Mouse (Mus musculus): Measurements from ENCODE around the gene Vars2. TPM values are rescaled to one million over a fixed set of nuclear protein-coding genes. Genes with fewer than 3 reads are reported as not detected.

The Vars2 gene
- polyA plus RNA-seq, 2 experiments, result 4.0 to 7.8 TPM

GRCm38 (mm10) chr17:35702605-35703004 is 35.2 kb upstream of the Vars2 start:
- peaks cover 69% of the 10 kb centered on the region for H3K27me3 ChIP-seq (ENCODE audit: control insufficient read depth, insufficient read depth, low read length)
- H3K9ac ChIP-seq (replicated peaks), result no peak overlapping the region

GRCm38 (mm10) chr17:35701978-35702461 is 34.6 kb upstream of the Vars2 start:
- Histone ChIP-seq H3K9me3 (ENCODE audit: control insufficient read depth, low read length) (no peaks in the 10 kb centered on the region), H3K36me3 (replicated peaks; ENCODE audit: control insufficient read depth, insufficient read depth, low read depth) (no peaks in the 10 kb centered on the region), H3K9ac (replicated peaks) (no peak overlapping the region), H3K4me3 (ENCODE audit: insufficient read depth in 1 of 2, low read depth in 2 of 2, low read length in 2 of 2) (peak overlapping the region in 1 of 2 experiments; percentile 20; a peak in 1 of 4 replicates), H3K27ac (no peak overlapping the region), H3K4me2 (ENCODE audit: low read depth) (no peak overlapping the region), H3K27me3 (ENCODE audit: control insufficient read depth, insufficient read depth, low read length) (peaks cover 74% of the 10 kb centered on the region), H3K4me1 (replicated peaks; ENCODE audit: control insufficient read depth in 2 of 2, insufficient read depth in 2 of 2, low read length in 1 of 2) (peaks cover 0 to 3% of the 10 kb centered on the region in 2 experiments; a peak in 1 of 4 replicates)
- ATAC-seq (ENCODE audit: insufficient read depth) (no peak), DNase-seq (ENCODE audit: low read depth in 3 of 3, low spot score in 3 of 3) (no peak)
- no peak for TF ChIP-seq CTCF (IDR thresholded peaks at IDR 0.05; ENCODE audit: low read depth)
- TF ChIP-seq EP300 (IDR thresholded peaks at IDR 0.05; ENCODE audit: low read depth), result no peak
- 8% methylated on average over 16 of the region's 16 CpGs for WGBS (ENCODE audit: insufficient replicate concordance)

More at GRCm38 (mm10) chr17:35702605-35703004, 35.2 kb upstream of the Vars2 start:
- ATAC-seq (ENCODE audit: insufficient read depth), result no peak
- H3K27ac ChIP-seq, result no peak overlapping the region
- H3K36me3 ChIP-seq (replicated peaks; ENCODE audit: control insufficient read depth, insufficient read depth, low read depth), result no peaks in the 10 kb centered on the region
- TF ChIP-seq EP300 (IDR thresholded peaks at IDR 0.05; ENCODE audit: low read depth) (no peak), CTCF (IDR thresholded peaks at IDR 0.05; ENCODE audit: low read depth) (no peak)
- no peak for DNase-seq (ENCODE audit: low read depth in 3 of 3, low spot score in 3 of 3)
- no peak overlapping the region for H3K4me3 ChIP-seq (ENCODE audit: insufficient read depth in 1 of 2, low read depth in 2 of 2, low read length in 2 of 2)
- no peaks in the 10 kb centered on the region for H3K9me3 ChIP-seq (ENCODE audit: control insufficient read depth, low read length)
- no peak overlapping the region for H3K4me2 ChIP-seq (ENCODE audit: low read depth)
- 20% methylated on average over 4 of the region's 4 CpGs for WGBS (ENCODE audit: insufficient replicate concordance)
- H3K4me1 ChIP-seq (replicated peaks; ENCODE audit: control insufficient read depth in 2 of 2, insufficient read depth in 2 of 2, low read length in 1 of 2), result peaks cover 0 to 3% of the 10 kb centered on the region in 2 experiments; a peak in 1 of 4 replicates

GRCm38 (mm10) chr17:35701203-35701977 is 34.0 kb upstream of the Vars2 start:
- WGBS (ENCODE audit: insufficient replicate concordance), result 5% methylated on average over 16 of the region's 16 CpGs
- no peak for DNase-seq (ENCODE audit: low read depth in 3 of 3, low spot score in 3 of 3)

GRCm38 (mm10) chr17:35700371-35700961 is 33.1 kb upstream of the Vars2 start:
- WGBS (ENCODE audit: insufficient replicate concordance), result under 1% methylated on average over 65 of the region's 66 CpGs
- H3K9me3 ChIP-seq (ENCODE audit: control insufficient read depth, low read length), result no peaks in the 10 kb centered on the region
- no peak for TF ChIP-seq EP300 (IDR thresholded peaks at IDR 0.05; ENCODE audit: low read depth)
- no peak for TF ChIP-seq CTCF (IDR thresholded peaks at IDR 0.05; ENCODE audit: low read depth)
- no peak overlapping the region for H3K9ac ChIP-seq (replicated peaks)
- peaks cover 75% of the 10 kb centered on the region for H3K27me3 ChIP-seq (ENCODE audit: control insufficient read depth, insufficient read depth, low read length)
- peak overlapping the region; percentile 56 for H3K4me2 ChIP-seq (ENCODE audit: low read depth)
- H3K27ac ChIP-seq, result no peak overlapping the region
- peaks cover 0 to 3% of the 10 kb centered on the region in 2 experiments; a peak in 1 of 4 replicates for H3K4me1 ChIP-seq (replicated peaks; ENCODE audit: control insufficient read depth in 2 of 2, insufficient read depth in 2 of 2, low read length in 1 of 2)
- H3K36me3 ChIP-seq (replicated peaks; ENCODE audit: control insufficient read depth, insufficient read depth, low read depth), result no peaks in the 10 kb centered on the region
- ATAC-seq (ENCODE audit: insufficient read depth) (peak; percentile 49; the same call in 1 of the 2 replicates), DNase-seq (ENCODE audit: low read depth in 3 of 3, low spot score in 3 of 3) (no peak)
- H3K4me3 ChIP-seq (ENCODE audit: insufficient read depth in 1 of 2, low read depth in 2 of 2, low read length in 2 of 2), result peak overlapping the region; percentile 10 to 49

More at GRCm38 (mm10) chr17:35701203-35701977, 34.0 kb upstream of the Vars2 start:
- TF ChIP-seq EP300 (IDR thresholded peaks at IDR 0.05; ENCODE audit: low read depth) (no peak), CTCF (IDR thresholded peaks at IDR 0.05; ENCODE audit: low read depth) (no peak)
- H3K36me3 ChIP-seq (replicated peaks; ENCODE audit: control insufficient read depth, insufficient read depth, low read depth), result no peaks in the 10 kb centered on the region
- no peak overlapping the region for H3K9ac ChIP-seq (replicated peaks)
- no peak for ATAC-seq (ENCODE audit: insufficient read depth)
- H3K27me3 ChIP-seq (ENCODE audit: control insufficient read depth, insufficient read depth, low read length), result peaks cover 75% of the 10 kb centered on the region
- peak overlapping the region; percentile 20 to 49 for H3K4me3 ChIP-seq (ENCODE audit: insufficient read depth in 1 of 2, low read depth in 2 of 2, low read length in 2 of 2)
- H3K4me2 ChIP-seq (ENCODE audit: low read depth), result peak overlapping the region; percentile 56
- peaks cover 0 to 3% of the 10 kb centered on the region in 2 experiments; a peak in 1 of 4 replicates for H3K4me1 ChIP-seq (replicated peaks; ENCODE audit: control insufficient read depth in 2 of 2, insufficient read depth in 2 of 2, low read length in 1 of 2)
- H3K9me3 ChIP-seq (ENCODE audit: control insufficient read depth, low read length), result no peaks in the 10 kb centered on the region
- H3K27ac ChIP-seq, result no peak overlapping the region

GRCm38 (mm10) chr17:35699919-35700318 is 32.5 kb upstream of the Vars2 start:
- H3K27ac ChIP-seq, result no peak overlapping the region
- H3K27me3 ChIP-seq (ENCODE audit: control insufficient read depth, insufficient read depth, low read length), result peaks cover 75% of the 10 kb centered on the region
- ATAC-seq (ENCODE audit: insufficient read depth) (peak; percentile 36; the same call in 1 of the 2 replicates), DNase-seq (ENCODE audit: low read depth in 3 of 3, low spot score in 3 of 3) (no peak)
- peak overlapping the region; percentile 10 to 49 for H3K4me3 ChIP-seq (ENCODE audit: insufficient read depth in 1 of 2, low read depth in 2 of 2, low read length in 2 of 2)
- peaks cover 0 to 2% of the 10 kb centered on the region in 2 experiments; a peak in 1 of 4 replicates for H3K4me1 ChIP-seq (replicated peaks; ENCODE audit: control insufficient read depth in 2 of 2, insufficient read depth in 2 of 2, low read length in 1 of 2)
- H3K9ac ChIP-seq (replicated peaks), result no peak overlapping the region
- H3K9me3 ChIP-seq (ENCODE audit: control insufficient read depth, low read length), result no peaks in the 10 kb centered on the region; the same call in 1 of the 2 replicates
- 9% methylated on average over 19 of the region's 19 CpGs for WGBS (ENCODE audit: insufficient replicate concordance)
- TF ChIP-seq CTCF (IDR thresholded peaks at IDR 0.05; ENCODE audit: low read depth) (no peak), EP300 (IDR thresholded peaks at IDR 0.05; ENCODE audit: low read depth) (no peak)
- no peaks in the 10 kb centered on the region for H3K36me3 ChIP-seq (replicated peaks; ENCODE audit: control insufficient read depth, insufficient read depth, low read depth)
- H3K4me2 ChIP-seq (ENCODE audit: low read depth), result peak overlapping the region; percentile 56
